Mouse (Mus musculus) stomach, postnatal 0 days (tissue): ENCODE measurements around the gene Nuak1.

Experiments
- CTCF ChIP-seq: IDR thresholded peaks from 2 replicates; pipeline ENCODE4 v1.5.1; 2016; ENCODE audit warnings: antibody characterized with exemption, low read depth, mild to moderate bottlenecking, moderate library complexity
- EP300 ChIP-seq: optimal IDR thresholded peaks from 2 replicates; pipeline ENCODE3; 2016; ENCODE audit warnings: antibody characterized with exemption

DNA sequence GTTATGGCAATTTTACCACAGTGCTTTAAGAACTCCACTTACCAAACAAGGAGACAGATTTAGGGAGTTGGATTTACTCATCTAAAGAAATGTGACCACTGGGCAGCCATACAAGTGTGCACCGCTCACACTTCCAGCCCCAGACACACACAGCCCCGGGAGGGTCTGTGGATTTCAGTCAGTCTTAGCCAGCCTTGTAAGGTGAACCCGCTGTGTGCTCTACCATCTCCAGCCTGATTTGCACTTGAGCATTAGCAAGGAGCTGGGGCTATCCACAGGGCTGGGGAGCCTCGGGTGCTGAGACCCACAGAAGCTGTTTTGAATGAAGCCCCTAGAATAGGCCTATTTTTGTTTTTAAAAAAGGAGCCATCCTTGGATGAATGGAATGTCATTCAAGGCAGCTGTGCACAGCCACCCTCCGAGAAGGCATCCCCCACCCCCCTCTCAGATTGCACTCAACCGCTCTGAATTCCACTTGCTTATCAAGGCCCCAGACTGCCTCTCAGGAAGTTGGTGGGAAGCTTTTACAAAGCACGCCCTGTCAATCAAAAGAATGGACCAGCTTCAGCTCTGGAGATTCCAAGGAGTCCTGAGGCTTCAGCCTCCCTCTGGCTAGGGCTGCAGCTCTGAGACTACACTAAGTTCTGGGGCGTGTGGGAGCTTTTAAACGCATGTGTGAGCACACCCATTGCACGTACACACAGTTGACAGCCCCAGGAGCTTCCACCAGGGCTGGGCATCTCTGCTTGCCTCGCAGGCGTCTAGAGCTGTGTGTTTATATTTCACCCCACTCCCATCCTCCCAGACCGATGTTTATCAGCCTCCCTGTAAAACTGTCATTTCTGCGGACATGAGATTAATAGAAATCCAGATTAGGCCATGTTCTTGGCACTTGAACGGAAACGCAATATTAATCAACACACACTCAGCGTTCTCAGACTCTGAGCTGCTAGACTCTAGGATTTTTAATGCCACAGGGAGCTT, 57.2 kb downstream of the Nuak1 start:
- TF ChIP-seq CTCF (no peak), EP300 (no peak)
